Mouse (Mus musculus) large intestine, adult 2 months (tissue): ENCODE data around the gene Cnih1. TPM values are rescaled to one million over a fixed set of nuclear protein-coding genes. Genes with fewer than 3 reads are reported as not detected.
A peak's percentile ranks its signal among the peaks of the same experiment; 100 is the strongest.
"Not testable (repeated sequence)": the region's sequence is repeated elsewhere in the genome, so short reads cannot be mapped to it uniquely, and the experiment has no call there.

Source experiments
- DNase-seq: peaks from one replicate; pipeline ENCODE4 v3.0.0-alpha.2; 2012; ENCODE audit warnings: low read depth, low spot score
- WGBS: fragments of 180-500 bp; shearing (Covaris S2); methylation state at CpG from one replicate; pipeline ENCODE4 v1.1.7; 2018; 5-methylcytosine and 5-hydroxymethylcytosine counted together
- polyA plus RNA-seq: library from polyadenylated mRNA; depleted of rRNA; stranded (reverse); fragments of >200 nt; gene quantifications from 2 replicates; pipeline ENCODE4 v1.2.3, GENCODE M21; 2012; rRNA removed

Cnih1 gene
- 69.2 and 70.1 TPM in 2 replicates for polyA plus RNA-seq

GRCm38 (mm10) chr14:46787787-46788504, at the start of gene Cnih1:
Gene Cnih1 (minus strand): TSS chr14:46788411.
- WGBS, result under 1% methylated on average over 85 of the region's 86 CpGs
- DNase-seq, result peak; percentile 78

- 5% methylated on average over 40 of the region's 40 CpGs for WGBS
- DNase-seq, result no peak
These were observed 44.4 kb upstream of the Cnih1 start for GRCm38 (mm10) chr14:46832354-46833272.

GRCm38 (mm10) chr14:46831837-46832333, 43.7 kb upstream of the Cnih1 start, which contains the start of gene Cgrrf1:
Gene Cgrrf1 (plus strand): TSS chr14:46832125.
- peak; percentile 90 for DNase-seq
- WGBS, result under 1% methylated on average over 32 of the region's 32 CpGs

- no peak for DNase-seq
- WGBS, result under 1% methylated on average over 4 of the region's 4 CpGs
These were observed 43.1 kb upstream of the Cnih1 start for GRCm38 (mm10) chr14:46831295-46831694.

- 22% methylated on average over 1 of the region's 1 CpGs for WGBS
- no peak for DNase-seq
These were observed 39.2 kb upstream of the Cnih1 start for GRCm38 (mm10) chr14:46827430-46827829.

- WGBS, result 54% methylated on average over 2 of the region's 2 CpGs
- no peak for DNase-seq
These were observed 35.8 kb upstream of the Cnih1 start for GRCm38 (mm10) chr14:46823996-46824395.

- DNase-seq, result no peak
- under 1% methylated on average over 65 of the region's 65 CpGs for WGBS
These were observed 33.9 kb upstream of the Cnih1 start, which contains the start of gene Gmfb for GRCm38 (mm10) chr14:46821873-46822716. Gene Gmfb (minus strand): TSS chr14:46822242.

GRCm38 (mm10) chr14:46821271-46821872, 33.2 kb upstream of the Cnih1 start:
- no peak for DNase-seq
- under 1% methylated on average over 11 of the region's 11 CpGs for WGBS

- DNase-seq, result not testable (repeated sequence)
- WGBS, result 80% methylated on average over 6 of the region's 6 CpGs
These were observed 31.8 kb upstream of the Cnih1 start for GRCm38 (mm10) chr14:46819961-46820360.

- DNase-seq, result no peak
- WGBS, result 82% methylated on average over 7 of the region's 7 CpGs
These were observed 30.5 kb upstream of the Cnih1 start for GRCm38 (mm10) chr14:46818743-46819142.

- DNase-seq, result no peak
These were observed 28.9 kb upstream of the Cnih1 start for GRCm38 (mm10) chr14:46816916-46817622.

GRCm38 (mm10) chr14:46815640-46816039, 27.4 kb upstream of the Cnih1 start:
- WGBS, result 91% methylated on average over 6 of the region's 6 CpGs
- no peak for DNase-seq

More at GRCm38 (mm10) chr14:46816916-46817622, 28.9 kb upstream of the Cnih1 start:
- WGBS, result 71% methylated on average over 8 of the region's 8 CpGs

- DNase-seq, result no peak
- WGBS, result 43% methylated on average over 3 of the region's 3 CpGs
These were observed 19.7 kb upstream of the Cnih1 start for GRCm38 (mm10) chr14:46807927-46808326.

- DNase-seq, result no peak
- 80% methylated on average over 5 of the region's 5 CpGs for WGBS
These were observed 18.0 kb upstream of the Cnih1 start for GRCm38 (mm10) chr14:46806186-46806585.

GRCm38 (mm10) chr14:46803791-46804190, 15.6 kb upstream of the Cnih1 start:
- DNase-seq, result no peak
- 94% methylated on average over 1 of the region's 1 CpGs for WGBS

- DNase-seq, result no peak
- 88% methylated on average over 4 of the region's 4 CpGs for WGBS
These were observed 15.0 kb upstream of the Cnih1 start for GRCm38 (mm10) chr14:46803259-46803658.

- no peak for DNase-seq
- WGBS, result 58% methylated on average over 3 of the region's 3 CpGs
These were observed 12.6 kb upstream of the Cnih1 start for GRCm38 (mm10) chr14:46800684-46801345.

GRCm38 (mm10) chr14:46794157-46794556, 5.9 kb upstream of the Cnih1 start:
- DNase-seq, result no peak
- WGBS, result 50% methylated on average over 5 of the region's 5 CpGs
